Mouse (Mus musculus) left cerebral cortex, adult 2 months (tissue): ENCODE results near the gene Prrxl1. TPM values are rescaled to one million over a fixed set of nuclear protein-coding genes. Genes with fewer than 3 reads are reported as not detected.

Source experiments
- DNase-seq, 2 experiments: peaks; one replicate each; pipeline ENCODE4 v3.0.0; 2021 to 2022; ENCODE audit warnings: low spot score in 2 of 2, mixed read lengths in 1 of 2; ENCODE audit errors: extremely low spot score in 1 of 2
- H3K27ac ChIP-seq: fragments of 200-600 bp; 2 replicates; pipeline ENCODE4 v1.8.1; 2022
- H3K4me3 ChIP-seq: fragments of 200-600 bp; 2 replicates; pipeline ENCODE4 v1.8.1; 2022
- CTCF ChIP-seq: fragments of 200-600 bp; IDR thresholded peaks from 2 replicates; pipeline ENCODE4 v1.8.1; 2022; ENCODE audit warnings: antibody characterized with exemption, mild to moderate bottlenecking, moderate library complexity
- intact Hi-C: fragments of 180-260 bp; cut with DNase I; formaldehyde crosslinking; loops from one replicate; pipeline ENCODE4 v1.15.1; 2025
- long read RNA-seq, 2 experiments: library from polyadenylated mRNA; stranded (forward); transcript quantifications; one replicate each; pipeline ENCODE4 v2.0.0; 2021; ENCODE audit warnings: borderline mapping rate in 2 of 2
- total RNA-seq, 2 experiments: library from RNA; stranded (reverse); gene quantifications; 2 replicates each; pipeline ENCODE4 v1.2.3; 2021

The Prrxl1 gene
- total RNA-seq: not detected
- long read RNA-seq, experiment 1: 0 reads
- long read RNA-seq, experiment 2: 0 reads

GRCm38 (mm10) chr14:32599290-32600041, at the start of gene Prrxl1:
Prrxl1 (plus strand) TSS chr14:32599407.
- TF ChIP-seq CTCF: no peak
- H3K4me3 ChIP-seq: peak within 1 kb of the TSS; percentile 14; the same call in 1 of the 2 replicates
- peak in 1 of 2 experiments; percentile 19 for DNase-seq
- no peak within 1 kb of the TSS for H3K27ac ChIP-seq
- intact Hi-C loops: loop anchor here (10.0 kb wide), 2 partner anchors 435 to 605 kb away; no protein-coding TSS in a partner anchor

GRCm38 (mm10) chr14:32551854-32552253, 47.4 kb upstream of the Prrxl1 start:
- H3K27ac ChIP-seq: no peak overlapping the region
- peak; percentile 41 for TF ChIP-seq CTCF
- no peak overlapping the region for H3K4me3 ChIP-seq
- intact Hi-C loops: no loop called here
- no peak for DNase-seq

- no peak for TF ChIP-seq CTCF
- intact Hi-C loops: no loop called here
Measured at GRCm38 (mm10) chr14:32553198-32553903, 45.9 kb upstream of the Prrxl1 start.

GRCm38 (mm10) chr14:32554860-32555526, 44.2 kb upstream of the Prrxl1 start:
- no peak overlapping the region for H3K4me3 ChIP-seq
- intact Hi-C loops: no loop called here

More at GRCm38 (mm10) chr14:32553198-32553903, 45.9 kb upstream of the Prrxl1 start:
- H3K4me3 ChIP-seq: no peak overlapping the region
- DNase-seq: no peak
- no peak overlapping the region for H3K27ac ChIP-seq

GRCm38 (mm10) chr14:32561428-32561827, 37.8 kb upstream of the Prrxl1 start:
- DNase-seq: no peak
- intact Hi-C loops: no loop called here
- no peak for TF ChIP-seq CTCF
- Histone ChIP-seq H3K4me3 (no peak overlapping the region), H3K27ac (no peak overlapping the region)

More at GRCm38 (mm10) chr14:32554860-32555526, 44.2 kb upstream of the Prrxl1 start:
- H3K27ac ChIP-seq: no peak overlapping the region
- TF ChIP-seq CTCF: no peak
- DNase-seq: no peak

- Histone ChIP-seq H3K4me3 (no peak overlapping the region), H3K27ac (no peak overlapping the region)
- TF ChIP-seq CTCF: no peak
- no peak for DNase-seq
- intact Hi-C loops: no loop called here
Measured at GRCm38 (mm10) chr14:32563661-32564060, 35.5 kb upstream of the Prrxl1 start.

GRCm38 (mm10) chr14:32572519-32572918, 26.7 kb upstream of the Prrxl1 start:
- Histone ChIP-seq H3K27ac (no peak overlapping the region), H3K4me3 (no peak overlapping the region)
- intact Hi-C loops: no loop called here
- peak; percentile 40 for TF ChIP-seq CTCF
- no peak for DNase-seq

GRCm38 (mm10) chr14:32578420-32578819, 20.8 kb upstream of the Prrxl1 start:
- Histone ChIP-seq H3K4me3 (no peak overlapping the region), H3K27ac (no peak overlapping the region)
- intact Hi-C loops: no loop called here
- no peak for TF ChIP-seq CTCF
- no peak for DNase-seq

GRCm38 (mm10) chr14:32583696-32584095, 15.5 kb upstream of the Prrxl1 start:
- intact Hi-C loops: no loop called here
- no peak for DNase-seq
- no peak for TF ChIP-seq CTCF

GRCm38 (mm10) chr14:32587013-32587784, 12.0 kb upstream of the Prrxl1 start:
- Histone ChIP-seq H3K27ac (no peak overlapping the region), H3K4me3 (no peak overlapping the region)
- intact Hi-C loops: loop anchor here (2.0 kb wide), 1 partner anchor 52 kb away; no protein-coding TSS in a partner anchor
- peak; percentile 56 to 70 for DNase-seq
- TF ChIP-seq CTCF: peak; percentile 81

More at GRCm38 (mm10) chr14:32583696-32584095, 15.5 kb upstream of the Prrxl1 start:
- H3K4me3 ChIP-seq: no peak overlapping the region
- no peak overlapping the region for H3K27ac ChIP-seq

GRCm38 (mm10) chr14:32590377-32590776, 8.8 kb upstream of the Prrxl1 start:
- TF ChIP-seq CTCF: no peak
- intact Hi-C loops: no loop called here

More at GRCm38 (mm10) chr14:32590377-32590776, 8.8 kb upstream of the Prrxl1 start:
- H3K4me3 ChIP-seq: no peak overlapping the region
- DNase-seq: no peak
- H3K27ac ChIP-seq: no peak overlapping the region
